Mouse (Mus musculus) brain, adult 10 weeks (tissue): Measurements from ENCODE around the gene Parp4. TPM values are rescaled to one million over a fixed set of nuclear protein-coding genes. Genes with fewer than 3 reads are reported as not detected.

Experiments
- polyA plus RNA-seq: library from polyadenylated mRNA; stranded (reverse); fragments of 350-450 nt; fragmentation: Illumina TruSeq; extraction: RNeasy Lipid Tissue Mini Kit (QIAGEN cat#74804); gene quantifications from one replicate; pipeline ENCODE4 v1.2.3, GENCODE M21; 2015; ENCODE audit warnings: low read depth, low replicate concordance

Parp4 gene
- 5.1 TPM for polyA plus RNA-seq

GRCm38 (mm10) chr14:56575416-56575815 is at the start of gene Parp4, which contains the start of gene Cenpj:
Gene Parp4 (plus strand): TSS chr14:56575619.
Gene Cenpj (minus strand): TSS chr14:56575425.

GRCm38 (mm10) chr14:56667969-56668802 is 92.8 kb downstream of the Parp4 start, which contains the start of gene Mphosph8:
Gene Mphosph8 (plus strand): TSS chr14:56668248.

Other genes starting within 250 kb of the Parp4 start
- gene Atp12a, start 210.6 kb upstream of the Parp4 start, polyA plus RNA-seq: 0.15 TPM
- 1.9 TPM for gene Rnf17, start 173.0 kb upstream of the Parp4 start, polyA plus RNA-seq
- gene Cenpj, start 194 bp upstream of the Parp4 start, polyA plus RNA-seq: 2.6 TPM
- 40.4 TPM for gene Mphosph8, start 92.6 kb downstream of the Parp4 start, polyA plus RNA-seq
- gene Pspc1, start 202.7 kb downstream of the Parp4 start, polyA plus RNA-seq: 48.5 TPM
- 32.1 TPM for gene Zmym5, start 236.1 kb downstream of the Parp4 start, polyA plus RNA-seq